Mouse (Mus musculus) forebrain, postnatal 0 days (tissue): ENCODE measurements around the gene Syp. TPM values are rescaled to one million over a fixed set of nuclear protein-coding genes. Genes with fewer than 3 reads are reported as not detected.
A peak's percentile ranks its signal among the peaks of the same experiment; 100 is the strongest.

Source experiments
- ATAC-seq: fragments of 200-750 bp; cut with Nextera tagmentation; 2 replicates; pipeline ENCODE4 v1.8.0; 2017; ENCODE audit warnings: mild to moderate bottlenecking, moderate library complexity
- DNase-seq: peaks from one replicate; pipeline ENCODE4 v3.0.0-alpha.2; 2015
- H3K27ac ChIP-seq: fragments of 300-500 bp; sonication (generic); 2 replicates; pipeline ENCODE4 v1.5.1; 2014; ENCODE audit warnings: low read depth, mild to moderate bottlenecking, antibody characterized with exemption, low read length, moderate library complexity, mixed read lengths
- H3K27me3 ChIP-seq: fragments of 300-500 bp; sonication (generic); 2 replicates; pipeline ENCODE4 v1.6.1; 2014; ENCODE audit warnings: mild to moderate bottlenecking, low read length, mixed read lengths; ENCODE audit not compliant: insufficient read depth
- H3K36me3 ChIP-seq: fragments of 300-500 bp; sonication (generic); 2 replicates; pipeline ENCODE4 v1.6.1; 2014; ENCODE audit warnings: mild to moderate bottlenecking, moderate library complexity; ENCODE audit not compliant: insufficient read depth
- H3K4me1 ChIP-seq: fragments of 300-500 bp; sonication (generic); 2 replicates; pipeline ENCODE4 v1.6.1; 2014; ENCODE audit warnings: antibody characterized with exemption; ENCODE audit not compliant: insufficient read depth
- H3K4me2 ChIP-seq: fragments of 300-500 bp; sonication (generic); 2 replicates; pipeline ENCODE4 v1.6.1; 2014; ENCODE audit warnings: low read depth, mild to moderate bottlenecking, moderate library complexity
- H3K4me3 ChIP-seq: fragments of 300-500 bp; sonication (generic); 2 replicates; pipeline ENCODE4 v1.5.1; 2014; ENCODE audit warnings: low read depth, low read length, mixed read lengths
- H3K9ac ChIP-seq: fragments of 300-500 bp; sonication (generic); 2 replicates; pipeline ENCODE4 v1.6.1; 2014; ENCODE audit warnings: mild to moderate bottlenecking
- H3K9me3 ChIP-seq: fragments of 300-500 bp; sonication (generic); 2 replicates; pipeline ENCODE4 v1.6.1; 2016; ENCODE audit warnings: low read length
- CTCF ChIP-seq: sonication (generic); IDR thresholded peaks from 2 replicates; pipeline ENCODE4 v1.5.1; 2016; ENCODE audit warnings: antibody characterized with exemption, control low read depth, low read depth
- WGBS: fragments of 180-500 bp; shearing (Covaris S2); extraction: QIAGEN DNeasy Blood & Tissue Kit; methylation state at CpG from one replicate; pipeline ENCODE4 v1.1.7; 2014; 5-methylcytosine and 5-hydroxymethylcytosine counted together
- polyA plus RNA-seq: library from polyadenylated mRNA; unstranded; fragments of >200 nt; fragmentation: Nextera tagmentation; extraction: Ambion mirVana; gene quantifications from 2 replicates; pipeline ENCODE4 v1.2.1, GENCODE M21; 2015
- total RNA-seq: library from RNA; depleted of rRNA; stranded (reverse); fragments of >200 nt; gene quantifications from 2 replicates; pipeline ENCODE4 v1.2.3, GENCODE M21; 2014; rRNA removed

Syp gene
- total and polyA plus RNA-seq, 2 experiments from 2014 or later: 242 to 330 TPM

GRCm38 (mm10) chrX:7690486-7690885 lies 52.2 kb downstream of the Syp start:
- WGBS: 75% methylated on average over 3 of the region's 3 CpGs
- Histone ChIP-seq H3K27me3 (no peaks in the 10 kb centered on the region), H3K4me2 (no peak overlapping the region), H3K4me1 (no peaks in the 10 kb centered on the region), H3K9ac (no peak overlapping the region), H3K36me3 (no peaks in the 10 kb centered on the region), H3K9me3 (no peaks in the 10 kb centered on the region), H3K27ac (no peak overlapping the region), H3K4me3 (no peak overlapping the region)
- no peak for TF ChIP-seq CTCF
- ATAC-seq (no peak), DNase-seq (no peak)

GRCm38 (mm10) chrX:7692862-7693261 lies 54.6 kb downstream of the Syp start:
- H3K4me1 ChIP-seq: no peaks in the 10 kb centered on the region

GRCm38 (mm10) chrX:7696520-7696919 lies 58.2 kb downstream of the Syp start:
- Histone ChIP-seq H3K4me3 (no peak overlapping the region), H3K27me3 (no peaks in the 10 kb centered on the region), H3K9me3 (no peaks in the 10 kb centered on the region), H3K4me2 (peak overlapping the region; percentile 31; the same call in 1 of the 2 replicates), H3K27ac (no peak overlapping the region), H3K9ac (no peak overlapping the region), H3K4me1 (no peaks in the 10 kb centered on the region), H3K36me3 (no peaks in the 10 kb centered on the region)
- ATAC-seq (peak; percentile 34), DNase-seq (no peak)
- TF ChIP-seq CTCF: no peak
- WGBS: 41% methylated on average over 6 of the region's 6 CpGs

More at GRCm38 (mm10) chrX:7692862-7693261, 54.6 kb downstream of the Syp start:
- 45% methylated on average over 4 of the region's 4 CpGs for WGBS
- Histone ChIP-seq H3K27ac (no peak overlapping the region), H3K4me3 (no peak overlapping the region), H3K36me3 (no peaks in the 10 kb centered on the region), H3K9me3 (no peaks in the 10 kb centered on the region), H3K27me3 (no peaks in the 10 kb centered on the region), H3K4me2 (no peak overlapping the region), H3K9ac (no peak overlapping the region)
- no peak for ATAC-seq
- no peak for DNase-seq
- peak; percentile 44; the same call in 1 of the 2 replicates for TF ChIP-seq CTCF

GRCm38 (mm10) chrX:7696954-7697381 lies 58.7 kb downstream of the Syp start, which contains the start of gene Gpkow:
Gene Gpkow, plus strand, starts transcription at chrX:7697131.
- 23% methylated on average over 33 of the region's 33 CpGs for WGBS
- Histone ChIP-seq H3K4me3 (peak within 1 kb of the TSS; percentile 50), H3K9ac (peak within 1 kb of the TSS; percentile 55), H3K9me3 (no peaks in the 10 kb centered on the region), H3K27me3 (no peaks in the 10 kb centered on the region), H3K36me3 (no peaks in the 10 kb centered on the region), H3K4me1 (no peaks in the 10 kb centered on the region), H3K4me2 (peak within 1 kb of the TSS; percentile 48), H3K27ac (0 out of 2 replicates have a peak within 1 kb of the TSS, but pooled peaks have one; percentile 35)
- no peak for TF ChIP-seq CTCF
- peak; percentile 98 for ATAC-seq
- peak; percentile 92 for DNase-seq

Other genes starting within 250 kb of the Syp start
- 0.23 TPM in 1 of 2 replicates, not detected in the other for gene Foxp3, start 64.8 kb upstream of the Syp start, total RNA-seq
- 0.11 and 0.23 TPM in 2 replicates for gene Foxp3, start 64.8 kb upstream of the Syp start, polyA plus RNA-seq
- gene Ppp1r3f, start 64.2 kb upstream of the Syp start, total RNA-seq: 15.5 and 23.7 TPM in 2 replicates
- 4.6 and 7.3 TPM in 2 replicates for gene Ppp1r3f, start 64.2 kb upstream of the Syp start, polyA plus RNA-seq
- gene Ccdc22, start 33.0 kb upstream of the Syp start, total RNA-seq: 36.4 and 36.7 TPM in 2 replicates
- gene Ccdc22, start 33.0 kb upstream of the Syp start, polyA plus RNA-seq: 25.8 and 27.5 TPM in 2 replicates
- gene Cacna1f, start 31.4 kb upstream of the Syp start, total RNA-seq: 0.10 and 0.23 TPM in 2 replicates
- gene Cacna1f, start 31.4 kb upstream of the Syp start, polyA plus RNA-seq: 0.06 and 0.10 TPM in 2 replicates
- gene Prickle3, start 18.8 kb downstream of the Syp start, total RNA-seq: 1.2 TPM in 2 replicates
- 1.0 and 1.5 TPM in 2 replicates for gene Prickle3, start 18.8 kb downstream of the Syp start, polyA plus RNA-seq
- 15.7 and 24.3 TPM in 2 replicates for gene Plp2, start 32.9 kb downstream of the Syp start, total RNA-seq
- gene Plp2, start 32.9 kb downstream of the Syp start, polyA plus RNA-seq: 37.3 and 38.3 TPM in 2 replicates
- gene Magix, start 42.8 kb downstream of the Syp start, total RNA-seq: 0.15 TPM in 1 of 2 replicates, not detected in the other
- gene Magix, start 42.8 kb downstream of the Syp start, polyA plus RNA-seq: 0.21 and 0.22 TPM in 2 replicates
- gene Gpkow, start 58.7 kb downstream of the Syp start, total RNA-seq: 15.9 and 21.0 TPM in 2 replicates
- 36.4 and 41.2 TPM in 2 replicates for gene Gpkow, start 58.7 kb downstream of the Syp start, polyA plus RNA-seq
- gene Wdr45, start 75.9 kb downstream of the Syp start, total RNA-seq: 29.0 and 32.2 TPM in 2 replicates
- gene Wdr45, start 75.9 kb downstream of the Syp start, polyA plus RNA-seq: 30.8 and 31.5 TPM in 2 replicates
- 0.76 and 1.2 TPM in 2 replicates for gene Gm45208, start 83.8 kb downstream of the Syp start, total RNA-seq
- 0.91 TPM in 1 of 2 replicates, not detected in the other for gene Gm45208, start 83.8 kb downstream of the Syp start, polyA plus RNA-seq
- 87.2 and 89.6 TPM in 2 replicates for gene Praf2, start 90.0 kb downstream of the Syp start, total RNA-seq
- gene Praf2, start 90.0 kb downstream of the Syp start, polyA plus RNA-seq: 139 TPM in 2 replicates
- 149 and 202 TPM in 2 replicates for gene Ccdc120, start 112.4 kb downstream of the Syp start, total RNA-seq
- gene Ccdc120, start 112.4 kb downstream of the Syp start, polyA plus RNA-seq: 59.3 and 66.3 TPM in 2 replicates
- 12.8 and 20.4 TPM in 2 replicates for gene Tfe3, start 124.1 kb downstream of the Syp start, total RNA-seq
- 17.3 and 20.1 TPM in 2 replicates for gene Tfe3, start 124.1 kb downstream of the Syp start, polyA plus RNA-seq
- 40.7 and 41.5 TPM in 2 replicates for gene Gripap1, start 151.3 kb downstream of the Syp start, total RNA-seq
- gene Gripap1, start 151.3 kb downstream of the Syp start, polyA plus RNA-seq: 46.0 and 62.4 TPM in 2 replicates
- gene Kcnd1, start 183.8 kb downstream of the Syp start, total RNA-seq: 2.2 and 2.6 TPM in 2 replicates
- 4.1 and 4.8 TPM in 2 replicates for gene Kcnd1, start 183.8 kb downstream of the Syp start, polyA plus RNA-seq
- 73.7 and 76.8 TPM in 2 replicates for gene Otud5, start 202.9 kb downstream of the Syp start, total RNA-seq
- gene Otud5, start 202.9 kb downstream of the Syp start, polyA plus RNA-seq: 39.6 and 40.3 TPM in 2 replicates
- gene Pim2, start 239.8 kb downstream of the Syp start, total RNA-seq: 12.2 and 13.4 TPM in 2 replicates
- gene Pim2, start 239.8 kb downstream of the Syp start, polyA plus RNA-seq: 20.3 and 21.8 TPM in 2 replicates
- gene Slc35a2, start 245.6 kb downstream of the Syp start, total RNA-seq: 36.3 and 39.1 TPM in 2 replicates
- gene Slc35a2, start 245.6 kb downstream of the Syp start, polyA plus RNA-seq: 34.5 and 40.6 TPM in 2 replicates